Mouse (Mus musculus): ENCODE measurements around the gene Deaf1.
A peak's percentile ranks its signal among the peaks of the same experiment; 100 is the strongest.

Gene Deaf1

GRCm38 (mm10) chr7:141339215-141339920 lies 11.9 kb upstream of the Deaf1 start:
- DNase-seq: no peak

- DNase-seq: no peak
Observed at GRCm38 (mm10) chr7:141338576-141339131, 11.2 kb upstream of the Deaf1 start, which contains the start of gene Eps8l2. TSS of gene Eps8l2 (plus strand) at chr7:141338880.

GRCm38 (mm10) chr7:141337716-141338416 lies 10.4 kb upstream of the Deaf1 start:
- no peak for DNase-seq

- no peak for DNase-seq
Observed at GRCm38 (mm10) chr7:141336296-141336695, 8.8 kb upstream of the Deaf1 start.

- DNase-seq: no peak
Observed at GRCm38 (mm10) chr7:141335682-141336081, 8.2 kb upstream of the Deaf1 start.

GRCm38 (mm10) chr7:141335044-141335579 lies 7.6 kb upstream of the Deaf1 start:
- no peak for DNase-seq

GRCm38 (mm10) chr7:141331990-141332389 lies 4.5 kb upstream of the Deaf1 start:
- no peak for DNase-seq

GRCm38 (mm10) chr7:141330706-141331105 lies 3.2 kb upstream of the Deaf1 start:
- no peak for DNase-seq

GRCm38 (mm10) chr7:141328373-141328990 lies 992 bp upstream of the Deaf1 start:
- DNase-seq: peak; percentile 51

GRCm38 (mm10) chr7:141326546-141327446 lies 694 bp downstream of the Deaf1 start:
- peak; percentile 68 for DNase-seq

- DNase-seq: no peak
Observed at GRCm38 (mm10) chr7:141324686-141325085, 2.8 kb downstream of the Deaf1 start.

GRCm38 (mm10) chr7:141319446-141319845 lies 8.0 kb downstream of the Deaf1 start:
- no peak for DNase-seq

- no peak for DNase-seq
Observed at GRCm38 (mm10) chr7:141317619-141318132, 9.8 kb downstream of the Deaf1 start.

GRCm38 (mm10) chr7:141315974-141316373 lies 11.5 kb downstream of the Deaf1 start:
- peak; percentile 29 for DNase-seq

- peak; percentile 24 for DNase-seq
Observed at GRCm38 (mm10) chr7:141315076-141315475, 12.4 kb downstream of the Deaf1 start.

GRCm38 (mm10) chr7:141314416-141314815 lies 13.1 kb downstream of the Deaf1 start:
- no peak for DNase-seq

- DNase-seq: no peak
Observed at GRCm38 (mm10) chr7:141304537-141304936, 23.0 kb downstream of the Deaf1 start.

GRCm38 (mm10) chr7:141302702-141303268 lies 24.7 kb downstream of the Deaf1 start:
- no peak for DNase-seq

- DNase-seq: no peak
Observed at GRCm38 (mm10) chr7:141301386-141301785, 26.1 kb downstream of the Deaf1 start.

- no peak for DNase-seq
Observed at GRCm38 (mm10) chr7:141299175-141299574, 28.3 kb downstream of the Deaf1 start.

GRCm38 (mm10) chr7:141297926-141298650 lies 29.4 kb downstream of the Deaf1 start:
- no peak for DNase-seq

All from layer of hippocampus, adult 9-11 months (tissue).